Mouse (Mus musculus) megakaryocyte-erythroid progenitor cell, adult 5-6 weeks (primary cell): ENCODE measurements around the gene Zfp683. TPM values are rescaled to one million over a fixed set of nuclear protein-coding genes. Genes with fewer than 3 reads are reported as not detected.

Experiments
- ATAC-seq: replicated peaks from 2 replicates; pipeline ENCODE4 v1.8.0; 2016; ENCODE audit warnings: mild to moderate bottlenecking, inconsistent platforms; ENCODE audit not compliant: severe bottlenecking, poor library complexity, low FRiP score, low TSS enrichment
- total RNA-seq, 2 experiments: library from RNA; stranded (forward) in 1 of 2; stranded (reverse) in 1 of 2; fragments of 200-1000, 215-1000 nt in 1 of 2; fragments of >200 nt in 1 of 2; fragmentation: Nextera tagmentation in 1 of 2; gene quantifications; 2 replicates each; pipeline ENCODE4 v1.2.3; 2014 to 2017

Gene Zfp683
- total RNA-seq (2014; fragmentation: Nextera tagmentation) = not detected in 2 replicates
- not detected in 2 replicates for total RNA-seq (2017)

DNA sequence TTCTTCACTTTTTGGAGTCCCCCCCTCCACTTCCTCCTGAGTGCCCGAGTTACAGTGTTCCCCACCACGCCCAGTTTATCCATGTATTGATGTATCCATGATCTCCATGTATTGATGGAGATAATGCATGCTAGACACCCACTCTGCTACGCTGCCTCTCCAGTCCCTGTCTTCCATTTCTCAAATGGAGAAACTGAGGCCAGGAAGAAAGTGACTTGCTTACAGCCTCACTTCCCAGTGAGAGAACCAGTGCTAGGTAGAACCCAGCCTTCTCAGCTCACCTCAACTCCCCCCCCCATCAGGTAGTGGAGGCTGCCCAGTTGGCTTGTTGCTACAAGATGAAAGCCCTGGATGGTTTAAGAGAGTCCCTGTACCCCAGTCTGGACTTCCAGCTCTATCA, at the start of gene Zfp683:
TSS of gene Zfp683 (plus strand) at position 301 of the 400 bp plus-strand sequence.
- ATAC-seq = no peak

DNA sequence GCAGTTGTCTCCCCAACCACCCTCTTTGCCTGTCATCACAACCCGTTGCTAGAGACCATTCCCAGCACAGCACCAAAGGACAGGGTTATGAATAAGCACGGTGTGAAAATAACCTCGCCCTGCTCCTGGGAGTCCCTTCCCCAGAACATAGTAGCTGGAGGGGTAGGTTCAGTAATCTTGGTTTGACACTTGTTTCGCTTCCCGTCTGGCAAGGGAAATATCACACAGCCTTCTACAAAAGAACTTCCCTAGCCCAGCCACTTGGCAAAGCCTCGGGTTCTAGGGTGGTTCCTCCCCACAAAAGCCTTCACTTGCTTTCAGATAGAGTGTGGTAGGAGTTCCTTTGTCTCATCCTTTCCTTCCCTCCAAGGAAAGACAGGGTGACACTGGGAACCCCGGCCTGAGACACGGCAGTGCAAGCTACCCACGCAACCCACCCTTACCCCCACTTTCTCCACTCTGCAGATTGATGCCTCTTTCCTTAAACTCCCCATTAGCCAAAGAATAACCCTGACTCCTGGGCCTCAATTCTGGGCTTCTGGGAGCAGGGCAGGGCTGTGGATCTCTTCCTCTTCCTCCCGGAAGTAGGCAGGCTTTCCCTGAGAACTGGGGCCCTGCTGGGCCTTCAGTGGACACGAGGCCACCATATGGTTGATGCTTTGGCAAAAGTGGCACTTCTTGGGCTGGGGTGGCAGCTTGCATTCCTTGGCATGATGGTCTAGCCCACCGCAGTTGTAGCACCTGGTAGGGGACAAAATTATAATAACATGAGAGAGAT, 47.9 kb upstream of the Zfp683 start:
- ATAC-seq = no peak

DNA sequence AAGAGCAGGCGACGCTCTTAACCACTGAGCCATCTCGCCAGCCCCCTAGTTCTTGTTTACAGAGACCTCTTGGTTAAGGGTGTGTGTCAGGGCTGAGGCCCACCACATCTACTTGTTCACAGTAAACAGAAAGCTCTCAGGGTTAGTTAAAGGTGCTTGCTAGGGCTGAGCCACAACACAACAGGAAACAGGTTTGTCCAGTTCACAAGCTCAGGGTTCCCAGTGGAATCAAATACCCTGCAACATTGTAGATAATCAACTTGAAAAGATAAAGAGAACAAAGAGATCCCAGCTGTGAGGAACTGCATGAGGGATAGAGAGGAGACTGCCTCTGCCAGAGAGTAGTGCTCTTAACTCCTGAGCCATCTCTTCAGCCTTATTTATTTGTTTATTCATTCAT, 46.8 kb upstream of the Zfp683 start:
- ATAC-seq = no peak

DNA sequence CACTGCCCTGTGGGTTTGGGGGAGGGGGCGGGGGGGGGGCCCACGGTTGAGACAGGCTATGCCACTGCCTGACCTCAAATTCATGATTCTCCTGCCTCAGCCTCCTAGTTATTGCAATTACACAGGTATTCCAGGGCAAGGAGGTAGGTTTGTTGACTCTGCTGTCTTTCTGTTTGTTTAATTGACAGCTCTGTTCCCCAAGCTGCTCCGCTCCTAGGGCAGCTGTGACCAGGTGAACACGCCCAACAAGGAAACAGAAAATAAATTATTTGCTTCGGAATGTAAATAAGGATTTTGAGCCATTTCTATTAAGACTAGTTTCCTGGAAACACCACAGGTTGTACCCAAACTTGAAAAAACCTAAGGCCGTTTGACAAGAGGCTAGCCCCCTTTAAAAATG, 43.9 kb upstream of the Zfp683 start:
- no peak for ATAC-seq

DNA sequence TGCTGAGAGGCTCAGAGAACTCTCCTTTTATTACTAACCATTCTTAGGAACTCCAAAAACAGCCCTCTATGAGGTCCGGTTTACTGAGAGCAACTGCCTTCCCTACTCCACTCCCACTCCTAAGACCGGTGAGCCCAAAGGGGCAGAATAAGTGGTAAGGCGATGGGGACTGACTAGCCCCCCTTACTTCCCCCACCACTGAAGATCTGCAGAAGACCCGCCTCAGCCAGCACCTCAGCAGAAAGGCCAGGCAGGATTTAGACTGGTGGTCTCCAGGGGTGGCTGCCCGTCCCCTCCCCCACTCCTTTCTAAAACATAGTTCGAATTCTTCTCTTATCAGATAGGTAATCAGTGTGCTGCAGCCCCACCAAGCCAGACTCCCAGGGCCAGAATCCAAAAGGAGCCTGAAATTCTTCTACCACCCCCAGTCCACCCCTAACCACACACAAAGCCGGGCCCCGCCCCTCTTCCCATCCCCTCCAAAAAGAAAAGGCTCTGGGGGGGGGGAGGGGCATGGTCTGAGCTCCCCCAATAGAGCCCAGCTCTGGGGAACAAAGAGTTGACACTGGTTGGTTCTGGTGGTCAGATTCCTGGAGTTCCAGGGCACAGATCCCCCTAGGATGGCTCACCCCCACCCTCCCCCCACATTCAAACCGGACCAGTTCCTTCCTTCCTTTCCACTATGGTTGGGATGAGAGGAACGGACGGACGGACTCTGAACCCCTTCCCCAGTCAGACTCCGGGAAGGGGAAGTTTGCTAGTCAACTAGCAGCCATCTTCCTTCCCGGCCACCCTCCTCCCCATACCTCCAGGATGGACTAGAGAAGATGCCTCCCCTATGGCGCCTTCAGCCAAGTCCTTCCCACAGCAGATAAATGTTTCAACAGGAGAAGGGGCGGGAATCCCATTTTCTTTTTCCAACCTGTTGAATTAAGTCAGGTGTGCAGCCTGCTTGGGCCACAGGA, 41.9 kb upstream of the Zfp683 start:
- no peak for ATAC-seq

DNA sequence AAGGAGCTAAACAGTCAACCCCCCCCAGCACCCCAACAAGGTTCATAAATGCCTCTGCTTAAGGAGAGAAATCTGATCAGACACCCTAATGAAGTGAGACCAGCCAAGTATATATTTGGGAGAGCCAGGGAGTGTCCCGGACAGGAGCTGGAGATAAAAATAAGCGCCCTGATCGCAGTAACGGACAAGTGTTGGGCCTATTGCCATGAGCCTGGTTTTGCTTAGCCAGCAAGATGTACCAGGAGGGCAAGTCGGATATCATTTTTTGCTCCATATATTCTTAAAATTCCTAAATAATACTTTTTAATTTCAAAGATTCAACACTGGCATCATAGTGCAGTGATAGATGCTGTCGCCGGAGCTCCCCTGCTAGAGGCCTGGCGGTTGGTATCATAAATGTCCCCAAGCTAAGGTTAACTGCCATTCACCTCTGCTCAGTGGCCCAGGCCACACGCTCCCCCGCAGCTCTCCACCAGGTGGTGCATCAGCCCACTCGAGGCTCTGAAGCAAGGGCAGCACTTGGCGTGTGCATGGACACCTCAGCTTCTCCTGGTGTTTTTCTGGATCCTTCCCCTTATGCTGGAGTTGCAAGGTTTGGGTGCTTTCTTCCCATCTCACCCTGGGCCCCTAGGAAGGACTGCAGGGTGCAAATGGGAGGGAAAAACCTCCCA, 40.6 kb upstream of the Zfp683 start:
- peak; percentile 62; the same call in 1 of the 2 replicates for ATAC-seq

DNA sequence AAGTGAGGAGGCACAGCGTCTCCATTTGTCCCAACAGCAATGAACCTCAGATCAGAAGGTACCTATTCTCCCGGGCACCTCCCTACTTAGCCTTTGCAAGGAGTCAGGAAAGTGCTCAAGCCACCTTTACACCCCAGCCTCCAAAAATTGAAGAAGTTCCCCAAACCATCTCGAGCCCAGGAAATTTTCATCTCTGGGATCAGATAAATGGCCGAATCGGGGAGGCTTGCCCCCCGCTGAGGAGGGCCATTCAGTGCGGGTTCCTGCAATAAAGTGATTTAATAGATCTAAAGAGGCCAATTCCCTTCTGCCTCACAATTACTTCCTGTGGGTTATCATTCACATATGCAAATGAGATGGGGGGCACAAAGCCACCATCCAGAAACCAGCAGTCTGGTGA, 37.4 kb upstream of the Zfp683 start:
- ATAC-seq = no peak

DNA sequence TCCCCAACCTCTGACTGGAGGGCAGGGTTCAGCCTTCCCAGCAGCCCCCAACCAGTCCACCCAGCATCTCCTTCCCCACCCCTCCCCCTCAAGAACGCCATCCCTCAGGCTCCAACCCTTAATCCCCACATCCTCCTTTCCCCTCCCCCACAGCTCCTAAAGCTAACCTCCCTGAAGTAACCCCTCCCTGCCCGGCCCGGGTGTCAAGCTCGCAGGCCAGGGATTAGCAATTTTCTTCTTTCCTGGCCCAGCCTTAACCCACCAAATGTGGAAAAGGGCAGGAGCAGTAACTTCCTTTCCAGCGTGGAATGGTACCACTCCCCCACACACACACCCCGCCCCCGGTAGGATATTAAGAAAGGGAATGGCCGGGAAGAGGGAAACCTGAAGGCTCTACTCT, 36.9 kb upstream of the Zfp683 start:
- no peak for ATAC-seq

DNA sequence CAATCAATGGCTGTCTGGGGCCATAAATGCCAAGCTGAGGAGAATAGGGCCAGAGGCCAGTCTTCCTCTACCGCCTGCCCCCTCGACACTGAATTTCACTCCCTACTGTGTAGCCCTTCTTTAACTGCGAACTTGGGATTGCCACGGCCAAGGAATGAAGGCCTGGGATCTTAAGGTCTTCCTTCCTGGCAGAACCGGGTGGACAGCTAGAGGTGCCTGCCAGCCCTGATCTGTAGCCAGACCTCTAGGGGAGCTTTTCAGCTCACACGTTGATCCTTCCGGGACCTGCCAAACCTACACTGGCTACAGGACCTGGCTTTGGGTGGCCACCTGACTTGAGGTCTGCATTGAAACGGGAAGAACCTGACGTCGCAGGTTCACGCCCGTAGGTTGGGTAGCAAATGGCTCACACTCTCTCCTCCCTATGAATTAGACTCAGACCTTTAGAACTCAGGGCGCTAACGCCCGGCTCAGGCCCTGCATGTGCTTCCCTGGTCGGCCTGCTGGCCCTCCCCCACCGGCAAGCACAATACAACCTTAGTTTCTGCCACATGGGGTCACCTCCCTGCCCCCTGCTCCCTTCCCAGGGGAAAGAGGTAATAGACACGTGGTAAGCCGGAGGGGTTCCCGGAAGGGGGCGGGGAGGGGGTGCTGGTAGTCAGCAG, 36.3 kb upstream of the Zfp683 start:
- no peak for ATAC-seq

DNA sequence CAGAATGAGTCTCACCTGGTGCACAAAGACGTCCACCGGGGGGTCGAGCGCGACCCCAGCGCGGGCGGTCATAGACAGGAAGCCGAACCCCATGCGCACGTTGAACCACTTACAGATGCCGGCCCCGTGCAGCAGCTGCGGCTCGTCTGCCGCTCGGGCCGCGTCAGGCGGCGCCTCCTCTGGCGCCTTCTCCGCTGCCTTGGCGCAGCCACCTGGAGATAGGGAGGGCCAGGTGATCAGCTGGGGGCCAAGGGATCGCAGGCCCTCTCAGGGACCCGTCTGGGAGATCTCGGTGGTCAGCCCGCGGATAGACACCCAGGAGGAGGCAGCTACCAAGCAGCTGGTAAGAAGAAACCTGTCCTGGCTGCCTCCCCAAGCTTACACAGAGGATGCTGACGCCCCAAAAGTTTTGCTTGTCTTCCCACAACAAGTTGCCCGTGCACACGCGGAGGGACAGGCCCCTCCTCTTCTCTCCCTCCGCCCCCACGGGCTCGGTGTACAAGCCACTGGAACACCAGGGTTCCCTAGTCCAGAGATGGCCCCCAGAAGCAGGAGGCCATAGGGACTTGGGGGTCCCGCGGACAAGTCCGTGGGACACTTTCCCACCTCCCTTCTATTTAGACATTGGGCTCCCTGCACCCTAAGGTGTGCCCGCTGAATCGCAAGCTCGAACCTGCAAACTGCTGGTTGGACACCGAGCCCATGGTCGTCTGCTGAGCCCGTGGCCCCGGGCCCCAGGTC, 35.4 kb upstream of the Zfp683 start:
- ATAC-seq = no peak

DNA sequence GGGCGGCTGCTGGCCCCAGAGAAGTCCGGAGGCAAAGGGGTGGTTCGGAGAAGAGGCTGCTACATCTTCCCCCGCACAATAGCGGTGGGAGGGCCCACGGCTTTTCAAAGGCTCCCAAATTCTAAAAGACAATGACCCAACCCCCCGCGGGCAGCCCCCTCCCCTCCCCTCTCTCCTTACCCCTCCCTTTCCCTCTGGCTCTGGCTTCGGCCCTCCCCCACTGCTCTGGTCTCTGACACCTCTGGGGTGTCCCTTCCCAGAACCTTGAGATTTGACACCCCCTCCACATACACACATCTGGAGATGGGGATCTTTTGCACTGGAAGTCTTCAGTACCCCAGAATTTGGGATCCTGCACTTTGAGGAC, 34.9 kb upstream of the Zfp683 start, which contains the start of gene Lin28a:
TSS of gene Lin28a (minus strand) at position 63 of the 367 bp plus-strand sequence.
- no peak for ATAC-seq

DNA sequence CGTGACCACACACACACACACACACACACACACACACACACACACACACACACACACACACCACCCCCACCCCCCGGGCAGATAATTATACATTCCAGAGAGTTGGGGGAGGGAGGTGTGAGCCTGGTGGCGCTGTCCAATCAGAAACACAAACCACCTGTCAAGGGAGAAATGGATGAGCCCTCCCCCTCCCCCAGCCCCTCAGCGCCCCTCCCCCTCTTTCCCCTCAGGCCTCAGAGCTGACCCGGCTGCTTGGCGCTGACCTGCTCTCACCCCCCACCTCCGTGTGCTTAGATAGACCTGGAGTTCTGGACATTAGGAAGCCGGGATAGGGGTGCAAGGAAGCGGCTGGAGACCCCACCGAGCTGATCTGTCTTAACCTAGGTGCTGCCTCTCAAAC, 34.4 kb upstream of the Zfp683 start:
- ATAC-seq = no peak

DNA sequence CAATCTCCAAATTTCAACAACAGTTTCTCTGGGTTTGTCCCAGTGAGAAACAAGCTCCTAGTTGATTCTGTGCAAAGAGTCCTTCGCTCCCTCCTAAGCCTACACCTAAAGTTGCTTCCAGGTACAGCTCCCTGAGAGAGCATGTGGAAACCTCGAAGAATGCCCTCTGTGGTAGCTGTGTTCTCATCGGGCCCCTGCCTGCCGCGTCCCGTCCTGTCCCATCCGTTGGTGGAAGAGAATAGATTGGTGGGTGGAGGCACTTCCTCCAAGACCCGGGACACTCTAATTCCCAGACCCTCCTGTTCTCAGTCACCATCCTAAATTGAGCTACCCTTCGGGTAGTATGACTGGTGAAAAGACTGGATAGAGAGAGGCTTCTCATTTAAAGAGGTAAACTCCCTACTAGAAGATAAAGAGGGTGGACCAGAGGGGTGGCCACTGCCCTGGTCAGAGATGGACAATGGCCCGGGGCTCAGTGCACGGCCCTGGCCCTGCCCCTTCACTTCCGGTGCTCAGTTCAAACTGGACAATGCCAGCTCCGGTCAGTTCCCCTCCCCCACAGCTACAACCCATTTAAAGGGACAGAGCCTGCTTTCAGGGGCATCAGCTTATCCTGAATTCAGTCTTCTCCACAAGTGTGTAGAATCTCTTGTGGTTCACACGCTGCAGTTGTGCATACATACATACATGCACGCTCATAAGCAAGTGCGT, 33.8 kb upstream of the Zfp683 start:
- 0 out of 2 replicates have a peak, but pooled peaks have one; percentile 12 for ATAC-seq

DNA sequence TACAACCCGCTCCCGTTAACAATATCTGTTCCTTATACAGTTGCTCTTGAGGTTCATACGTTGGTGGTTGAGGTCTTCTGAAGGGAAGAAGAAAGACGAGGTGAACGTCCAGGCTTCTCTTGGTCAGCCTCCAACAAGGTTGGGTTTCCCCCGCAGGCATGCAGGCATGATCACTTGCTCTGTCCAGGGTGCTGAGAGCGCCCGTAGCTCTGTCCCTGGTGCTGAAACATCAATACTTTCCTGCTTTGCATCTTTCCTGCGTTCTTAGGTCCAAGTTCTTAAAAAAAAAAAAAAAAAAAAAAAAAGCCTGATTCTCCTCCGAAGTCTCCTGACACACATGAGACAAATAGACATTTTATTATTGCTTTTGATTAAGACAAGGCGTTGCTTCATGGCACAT, 33.0 kb upstream of the Zfp683 start:
- no peak; the same call in 1 of the 2 replicates for ATAC-seq

DNA sequence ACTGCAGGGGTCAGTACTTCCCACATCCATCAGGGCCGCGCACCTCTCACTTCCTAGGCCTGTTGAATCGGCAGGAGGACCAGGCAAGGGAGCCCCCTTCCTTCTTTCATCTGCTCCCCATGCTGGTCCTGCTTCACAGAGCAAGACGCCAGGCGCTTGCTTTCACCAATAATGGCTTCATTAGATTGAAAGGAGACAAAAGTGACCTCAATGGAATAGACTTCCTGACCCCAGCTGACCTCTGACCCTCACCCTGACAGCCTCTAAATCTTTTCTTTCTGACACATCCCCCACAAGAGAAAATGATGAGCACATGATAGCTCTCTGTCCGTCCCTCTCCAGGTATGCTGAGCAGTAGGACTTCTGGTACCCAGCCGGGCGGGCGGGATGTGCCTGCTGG, 27.8 kb upstream of the Zfp683 start:
- ATAC-seq = no peak

DNA sequence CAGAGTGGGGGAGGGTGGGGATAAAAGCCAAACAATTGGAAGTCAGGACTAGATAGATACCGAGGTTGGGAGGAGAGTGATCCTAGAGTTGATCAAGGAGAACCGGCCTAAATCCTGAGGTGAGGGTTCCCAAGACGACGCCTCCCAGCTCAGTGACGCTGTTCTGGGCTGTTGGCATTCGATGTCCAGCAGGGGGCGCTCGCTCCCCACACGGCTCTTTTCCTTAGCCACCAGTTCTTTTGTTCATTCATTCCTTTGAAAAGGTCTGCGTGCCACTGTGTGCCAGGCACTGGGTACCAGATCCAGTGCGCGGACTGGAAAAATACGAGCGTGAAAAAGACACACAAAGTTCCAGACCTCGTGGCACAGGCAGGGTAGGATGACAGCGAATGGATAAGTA, 17.7 kb upstream of the Zfp683 start:
- ATAC-seq = peak; percentile 68

DNA sequence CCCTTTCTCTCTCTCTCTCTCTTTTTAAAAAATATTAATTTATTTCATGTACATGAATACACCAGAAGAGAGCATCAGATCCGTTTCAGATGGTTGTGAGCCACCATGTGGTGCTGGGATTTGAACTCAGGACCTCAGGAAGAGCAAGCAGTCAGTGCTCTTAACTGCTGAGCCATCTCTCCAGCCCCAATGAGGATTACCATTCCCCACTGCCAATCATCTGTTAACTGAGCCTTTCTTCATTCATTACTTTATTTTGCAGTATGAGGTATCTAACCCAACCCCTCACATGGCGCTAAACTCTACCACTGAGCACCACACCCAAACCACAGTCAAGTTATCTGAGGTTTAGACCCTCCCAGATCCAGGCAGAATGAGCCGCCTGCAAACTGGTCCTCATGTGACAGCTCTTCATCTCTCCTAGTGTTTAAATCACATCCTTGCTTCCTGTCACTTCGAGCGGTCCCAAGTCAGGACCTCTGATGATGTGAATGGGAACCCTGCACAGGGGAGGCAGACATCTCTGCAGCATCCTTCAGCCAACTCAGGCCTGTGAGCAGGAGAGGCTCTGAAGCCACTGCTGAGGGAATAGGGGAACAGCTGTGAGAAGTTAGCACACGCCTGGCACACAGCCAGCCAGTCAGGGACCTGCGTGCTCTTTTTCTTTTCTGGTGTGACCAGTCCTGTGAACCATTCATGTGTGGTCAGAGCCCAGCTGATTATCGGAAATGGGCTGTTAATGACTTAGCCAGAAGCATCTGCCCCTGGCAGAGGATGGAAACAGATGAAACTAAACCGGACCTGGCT, 12.1 kb upstream of the Zfp683 start:
- ATAC-seq = peak; percentile 73; the same call in 1 of the 2 replicates
